In the genomic region with DNA sequence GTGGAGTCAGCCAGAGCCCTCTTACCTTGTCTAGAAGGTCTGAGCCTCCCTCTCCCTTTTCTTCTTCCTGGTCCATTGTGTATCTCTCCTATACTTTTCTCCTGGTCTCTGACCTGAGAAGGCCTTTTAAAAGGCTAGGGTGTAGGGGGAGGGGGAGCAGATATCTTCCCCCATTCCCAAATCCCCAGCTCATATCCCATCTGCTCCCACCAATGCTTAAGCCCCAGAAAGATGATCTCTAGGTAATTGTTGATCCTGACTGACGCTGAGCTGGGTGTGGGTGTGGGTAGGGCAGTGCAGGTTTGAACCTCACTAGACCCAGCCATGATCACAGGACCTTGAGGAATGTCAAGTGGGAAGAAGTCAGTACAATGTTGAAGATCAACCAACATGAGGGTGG, we compare ENCODE assay signal across 25 mouse cellular contexts. TPM values are rescaled to one million over a fixed set of nuclear protein-coding genes. Genes with fewer than 3 reads are reported as not detected.
DNase-seq lines count a peak whose midpoint lies in the region; ATAC-seq lines count a peak whose summit lies in the region.
"Had no signal": no experiment of that assay in that cellular context is flagged by ENCODE, and none has a peak within 500 bp of the region (broad histone marks: within the 10 kb centered on the region; RNA-seq: fewer than 3 reads in every experiment).

A gene (minus strand): TSS at position 101 of the 400 bp plus-strand sequence.

- no peaks in the 10 kb centered on the region for H3K9me3 ChIP-seq in embryonic facial prominence, embryonic 11.5 days (replicated peaks; ENCODE audit: control insufficient read depth, low read length)
- no peaks in the 10 kb centered on the region for H3K9me3 ChIP-seq in embryonic facial prominence, embryonic 10.5 days
- H3K9me3 ChIP-seq in hindbrain, embryonic 16.5 days (ENCODE audit: control insufficient read depth, low read length), result no peaks in the 10 kb centered on the region
- H3K9me3 ChIP-seq in hindbrain, embryonic 13.5 days, result no peaks in the 10 kb centered on the region
- H3K9me3 ChIP-seq: embryonic facial prominence, embryonic 13.5 days; forebrain, embryonic 12.5 days; forebrain, embryonic 15.5 days; G1E; heart, embryonic 10.5 days had no signal

- H3K27ac ChIP-seq in embryonic facial prominence, embryonic 11.5 days (replicated peaks; ENCODE audit: low read depth, low read length), result no peak within 1 kb of the TSS
- H3K27ac ChIP-seq in embryonic facial prominence, embryonic 10.5 days (replicated peaks), result no peak within 1 kb of the TSS
- H3K27ac ChIP-seq in hindbrain, embryonic 16.5 days (ENCODE audit: low read depth, low read length), result no peak within 1 kb of the TSS
- H3K27ac ChIP-seq in hindbrain, embryonic 13.5 days, result no peak within 1 kb of the TSS
- H3K27ac ChIP-seq: embryonic facial prominence, embryonic 13.5 days; forebrain, embryonic 12.5 days; forebrain, embryonic 15.5 days; heart, adult 2 months; heart, embryonic 10.5 days had no signal

- no peak for DNase-seq in embryonic facial prominence, embryonic 11.5 days (ENCODE audit: low spot score)
- DNase-seq in embryonic facial prominence, embryonic 10.5 days (ENCODE audit: low spot score), result no peak
- DNase-seq in retina, postnatal 1 day, result peak; percentile 25
- no peak for DNase-seq in retina, embryonic 14.5 days (ENCODE audit: low spot score)
- DNase-seq in urinary bladder, postnatal 25 days (ENCODE audit: low spot score), result no peak
- DNase-seq: adrenal gland, adult 2 months; adrenal gland, postnatal 14 days; B cell, adult 2 months; cerebellum, adult 11 months; cerebellum, adult 8-10 months; cerebellum, postnatal 14 days; gastrocnemius, postnatal 25 days; heart, adult 2 months had no signal

- WGBS in embryonic facial prominence, embryonic 11.5 days, result 61% methylated on average over 1 of the region's 1 CpGs
- WGBS in embryonic facial prominence, embryonic 10.5 days, result 64% methylated on average over 1 of the region's 1 CpGs
- 62% methylated on average over 1 of the region's 1 CpGs for WGBS in hindbrain, embryonic 16.5 days
- WGBS in hindbrain, embryonic 13.5 days, result 60% methylated on average over 1 of the region's 1 CpGs

- no peaks in the 10 kb centered on the region for H3K36me3 ChIP-seq in embryonic facial prominence, embryonic 11.5 days (replicated peaks; ENCODE audit: control insufficient read depth, insufficient read depth, low read depth, low read length)
- no peaks in the 10 kb centered on the region for H3K36me3 ChIP-seq in embryonic facial prominence, embryonic 10.5 days (replicated peaks)
- no peaks in the 10 kb centered on the region; the same call in 1 of the 2 replicates for H3K36me3 ChIP-seq in hindbrain, embryonic 16.5 days (ENCODE audit: control insufficient read depth, insufficient read depth, low read length)
- peaks cover 4% of the 10 kb centered on the region; the same call in 1 of the 2 replicates for H3K36me3 ChIP-seq in hindbrain, embryonic 13.5 days
- H3K36me3 ChIP-seq: embryonic facial prominence, embryonic 13.5 days; forebrain, embryonic 12.5 days; forebrain, embryonic 15.5 days had no signal

- H3K27me3 ChIP-seq in embryonic facial prominence, embryonic 11.5 days (ENCODE audit: control insufficient read depth, insufficient read depth, low read length), result no peaks in the 10 kb centered on the region
- peaks cover 21% of the 10 kb centered on the region for H3K27me3 ChIP-seq in embryonic facial prominence, embryonic 10.5 days (replicated peaks; ENCODE audit: low read depth, poor library complexity, severe bottlenecking)
- H3K27me3 ChIP-seq in hindbrain, embryonic 16.5 days (replicated peaks; ENCODE audit: control insufficient read depth, insufficient read depth, low read length), result no peaks in the 10 kb centered on the region
- H3K27me3 ChIP-seq in hindbrain, embryonic 13.5 days, result peaks cover 13% of the 10 kb centered on the region
- H3K27me3 ChIP-seq: forebrain, embryonic 15.5 days had no signal

- H3K9ac ChIP-seq in embryonic facial prominence, embryonic 11.5 days (replicated peaks; ENCODE audit: low read length), result peak within 1 kb of the TSS; percentile 15; the same call in 1 of the 2 replicates
- no peak within 1 kb of the TSS for H3K9ac ChIP-seq in hindbrain, embryonic 16.5 days (ENCODE audit: low read depth, low read length)
- no peak within 1 kb of the TSS for H3K9ac ChIP-seq in hindbrain, embryonic 13.5 days
- H3K9ac ChIP-seq: embryonic facial prominence, embryonic 13.5 days; forebrain, embryonic 12.5 days; forebrain, embryonic 15.5 days had no signal

- no peak within 1 kb of the TSS for H3K4me2 ChIP-seq in embryonic facial prominence, embryonic 11.5 days (ENCODE audit: low read depth, low read length)
- no peak within 1 kb of the TSS for H3K4me2 ChIP-seq in hindbrain, embryonic 16.5 days (ENCODE audit: low read length)
- H3K4me2 ChIP-seq in hindbrain, embryonic 13.5 days, result no peak within 1 kb of the TSS
- H3K4me2 ChIP-seq: embryonic facial prominence, embryonic 13.5 days; forebrain, embryonic 12.5 days; forebrain, embryonic 15.5 days had no signal

- H3K4me1 ChIP-seq in embryonic facial prominence, embryonic 11.5 days (ENCODE audit: control insufficient read depth, insufficient read depth, low read length), result no peaks in the 10 kb centered on the region
- peaks cover 15% of the 10 kb centered on the region for H3K4me1 ChIP-seq in embryonic facial prominence, embryonic 10.5 days
- H3K4me1 ChIP-seq in hindbrain, embryonic 16.5 days (ENCODE audit: control insufficient read depth, insufficient read depth, low read depth, low read length), result peaks cover 9% of the 10 kb centered on the region
- H3K4me1 ChIP-seq in hindbrain, embryonic 13.5 days (replicated peaks), result peaks cover 11% of the 10 kb centered on the region

- no peak for ATAC-seq in embryonic facial prominence, embryonic 11.5 days (replicated peaks; ENCODE audit: insufficient number of reproducible peaks, low FRiP score, low TSS enrichment, low read depth)
- ATAC-seq in hindbrain, embryonic 16.5 days, result no peak
- no peak for ATAC-seq in hindbrain, embryonic 13.5 days (ENCODE audit: low FRiP score)
- ATAC-seq: forebrain, embryonic 15.5 days; intestine, postnatal 0 days had no signal

- H3K4me3 ChIP-seq in embryonic facial prominence, embryonic 11.5 days (ENCODE audit: low read depth, low read length), result no peak within 1 kb of the TSS
- H3K4me3 ChIP-seq in embryonic facial prominence, embryonic 10.5 days, result no peak within 1 kb of the TSS
- no peak within 1 kb of the TSS for H3K4me3 ChIP-seq in hindbrain, embryonic 16.5 days (ENCODE audit: low read length)
- no peak within 1 kb of the TSS for H3K4me3 ChIP-seq in hindbrain, embryonic 13.5 days
- H3K4me3 ChIP-seq: embryonic facial prominence, embryonic 13.5 days; erythroblast, embryonic 14.5 days; forebrain, embryonic 12.5 days; forebrain, embryonic 15.5 days; heart, adult 2 months; heart, embryonic 10.5 days had no signal

RNA-seq across cellular contexts. Expression of the gene that starts here (rescaled TPM):
- polyA plus RNA-seq in embryonic facial prominence, embryonic 11.5 days (2014; fragmentation: Nextera tagmentation; extraction: Ambion mirVana), result 1.5 and 2.2 TPM in 2 replicates
- 1.1 and 1.7 TPM in 2 replicates for polyA plus RNA-seq in embryonic facial prominence, embryonic 10.5 days (2016; fragmentation: Nextera tagmentation; extraction: Ambion mirVana)
- polyA plus RNA-seq in hindbrain, embryonic 16.5 days (2015; fragmentation: Nextera tagmentation; extraction: Ambion mirVana), result 24.9 and 30.6 TPM in 2 replicates
- polyA plus RNA-seq in hindbrain, embryonic 13.5 days (2015; fragmentation: Nextera tagmentation; extraction: Ambion mirVana), result 0.23 and 0.45 TPM in 2 replicates
- polyA plus RNA-seq: adrenal gland, adult 2 months; erythroblast, embryonic 14.5 days; G1E; heart, adult 2 months; heart, embryonic 10.5 days; heart, embryonic 14.5 days; heart, postnatal 0 days; intestine, embryonic 14.5 days; intestine, postnatal 0 days had no signal
